Mouse (Mus musculus) forebrain, postnatal 0 days (tissue): ENCODE results near the gene Vcpkmt. TPM values are rescaled to one million over a fixed set of nuclear protein-coding genes. Genes with fewer than 3 reads are reported as not detected.

ENCODE experiments used
- ATAC-seq: fragments of 200-750 bp; cut with Nextera tagmentation; 2 replicates; pipeline ENCODE4 v1.8.0; 2017; ENCODE audit warnings: mild to moderate bottlenecking, moderate library complexity
- DNase-seq: peaks from one replicate; pipeline ENCODE4 v3.0.0-alpha.2; 2015
- H3K27ac ChIP-seq: fragments of 300-500 bp; sonication (generic); 2 replicates; pipeline ENCODE4 v1.5.1; 2014; ENCODE audit warnings: low read depth, mild to moderate bottlenecking, antibody characterized with exemption, low read length, moderate library complexity, mixed read lengths
- H3K27me3 ChIP-seq: fragments of 300-500 bp; sonication (generic); 2 replicates; pipeline ENCODE4 v1.6.1; 2014; ENCODE audit warnings: mild to moderate bottlenecking, low read length, mixed read lengths; ENCODE audit not compliant: insufficient read depth
- H3K36me3 ChIP-seq: fragments of 300-500 bp; sonication (generic); 2 replicates; pipeline ENCODE4 v1.6.1; 2014; ENCODE audit warnings: mild to moderate bottlenecking, moderate library complexity; ENCODE audit not compliant: insufficient read depth
- H3K4me1 ChIP-seq: fragments of 300-500 bp; sonication (generic); 2 replicates; pipeline ENCODE4 v1.6.1; 2014; ENCODE audit warnings: antibody characterized with exemption; ENCODE audit not compliant: insufficient read depth
- H3K4me2 ChIP-seq: fragments of 300-500 bp; sonication (generic); 2 replicates; pipeline ENCODE4 v1.6.1; 2014; ENCODE audit warnings: low read depth, mild to moderate bottlenecking, moderate library complexity
- H3K4me3 ChIP-seq: fragments of 300-500 bp; sonication (generic); 2 replicates; pipeline ENCODE4 v1.5.1; 2014; ENCODE audit warnings: low read depth, low read length, mixed read lengths
- H3K9ac ChIP-seq: fragments of 300-500 bp; sonication (generic); 2 replicates; pipeline ENCODE4 v1.6.1; 2014; ENCODE audit warnings: mild to moderate bottlenecking
- H3K9me3 ChIP-seq: fragments of 300-500 bp; sonication (generic); 2 replicates; pipeline ENCODE4 v1.6.1; 2016; ENCODE audit warnings: low read length
- CTCF ChIP-seq: sonication (generic); IDR thresholded peaks from 2 replicates; pipeline ENCODE4 v1.5.1; 2016; ENCODE audit warnings: antibody characterized with exemption, control low read depth, low read depth
- WGBS: fragments of 180-500 bp; shearing (Covaris S2); extraction: QIAGEN DNeasy Blood & Tissue Kit; methylation state at CpG from one replicate; pipeline ENCODE4 v1.1.7; 2014; 5-methylcytosine and 5-hydroxymethylcytosine counted together
- polyA plus RNA-seq: library from polyadenylated mRNA; unstranded; fragments of >200 nt; fragmentation: Nextera tagmentation; extraction: Ambion mirVana; gene quantifications from 2 replicates; pipeline ENCODE4 v1.2.1, GENCODE M21; 2015
- total RNA-seq: library from RNA; depleted of rRNA; stranded (reverse); fragments of >200 nt; gene quantifications from 2 replicates; pipeline ENCODE4 v1.2.3, GENCODE M21; 2014

The Vcpkmt gene
- total and polyA plus RNA-seq, 2 experiments from 2014 or later = 8.9 to 39.2 TPM

DNA sequence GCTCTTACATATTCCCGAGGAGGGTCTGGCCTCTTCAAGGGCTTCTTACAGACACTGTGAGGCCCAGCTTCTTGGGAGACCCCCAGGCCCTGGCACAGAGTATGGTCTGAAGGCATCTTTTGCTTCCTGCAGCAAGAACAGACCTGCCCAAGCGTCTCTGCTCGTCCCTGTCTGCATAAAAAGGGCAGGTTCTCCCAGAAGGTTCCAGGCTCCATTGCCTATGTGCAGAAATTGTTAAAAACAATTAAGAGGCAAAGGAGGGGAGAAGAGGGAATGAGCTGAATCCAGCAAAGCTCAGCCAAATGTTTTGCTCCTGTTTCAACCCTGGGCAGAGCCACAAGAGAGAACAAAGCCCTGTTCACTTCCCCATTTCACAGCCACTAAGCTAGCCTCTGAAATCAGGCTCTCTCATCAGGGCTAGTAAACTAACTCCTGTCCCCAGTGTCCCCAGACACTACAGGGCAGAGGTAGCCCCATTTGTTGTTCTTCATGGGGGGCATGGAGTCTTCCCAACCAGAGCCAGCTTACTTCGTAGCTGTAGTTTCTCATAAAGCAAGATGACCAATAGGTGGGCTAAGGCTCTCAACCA, 44.4 kb downstream of the Vcpkmt start:
- TF ChIP-seq CTCF = no peak
- Histone ChIP-seq H3K4me2 (no peak overlapping the region), H3K4me3 (no peak overlapping the region), H3K9ac (no peak overlapping the region), H3K27me3 (no peaks in the 10 kb centered on the region), H3K36me3 (no peaks in the 10 kb centered on the region), H3K9me3 (no peaks in the 10 kb centered on the region), H3K27ac (peak overlapping the region; percentile 67; the same call in 1 of the 2 replicates), H3K4me1 (no peaks in the 10 kb centered on the region)
- 71% methylated on average over 4 of the region's 4 CpGs for WGBS
- DNase-seq (no peak), ATAC-seq (no peak)

DNA sequence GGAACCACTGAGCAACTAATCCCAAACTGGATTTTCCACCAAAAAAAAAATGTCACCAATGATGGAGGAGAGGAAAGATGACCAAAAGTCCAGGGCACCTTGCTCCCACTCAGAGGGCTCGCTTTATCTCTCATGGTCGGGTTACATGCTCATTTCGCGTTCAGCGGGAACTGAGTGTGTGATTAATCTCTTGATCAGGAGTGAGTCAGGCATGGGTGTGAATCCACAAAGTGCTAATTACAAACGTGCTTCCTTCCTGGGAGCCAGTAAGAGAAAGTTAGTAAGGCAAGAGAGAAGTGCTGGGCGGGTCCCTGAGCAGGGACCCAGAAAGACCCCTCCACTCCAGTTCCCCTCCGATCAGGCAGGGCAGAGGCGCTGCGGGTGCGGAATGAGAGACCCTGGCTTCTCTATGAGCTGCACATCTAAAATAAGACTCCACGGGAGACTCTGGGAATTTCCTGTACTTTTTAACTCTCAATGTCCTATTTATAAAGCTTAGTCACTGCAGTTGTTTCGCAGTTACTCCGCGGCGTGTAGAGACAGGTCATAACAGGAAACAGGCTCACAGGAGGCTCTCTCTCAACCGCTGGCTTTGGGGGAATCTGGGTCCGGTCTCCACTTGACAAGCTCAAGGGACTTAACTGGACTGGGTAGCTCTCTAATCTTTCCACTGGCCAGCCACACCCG, 45.0 kb downstream of the Vcpkmt start:
- ATAC-seq (no peak), DNase-seq (no peak)
- Histone ChIP-seq H3K9me3 (no peaks in the 10 kb centered on the region), H3K4me2 (no peak overlapping the region), H3K36me3 (no peaks in the 10 kb centered on the region), H3K27me3 (no peaks in the 10 kb centered on the region), H3K9ac (no peak overlapping the region), H3K4me3 (no peak overlapping the region), H3K4me1 (no peaks in the 10 kb centered on the region), H3K27ac (peak overlapping the region; percentile 67; the same call in 1 of the 2 replicates)
- WGBS = 66% methylated on average over 19 of the region's 19 CpGs
- TF ChIP-seq CTCF = no peak

DNA sequence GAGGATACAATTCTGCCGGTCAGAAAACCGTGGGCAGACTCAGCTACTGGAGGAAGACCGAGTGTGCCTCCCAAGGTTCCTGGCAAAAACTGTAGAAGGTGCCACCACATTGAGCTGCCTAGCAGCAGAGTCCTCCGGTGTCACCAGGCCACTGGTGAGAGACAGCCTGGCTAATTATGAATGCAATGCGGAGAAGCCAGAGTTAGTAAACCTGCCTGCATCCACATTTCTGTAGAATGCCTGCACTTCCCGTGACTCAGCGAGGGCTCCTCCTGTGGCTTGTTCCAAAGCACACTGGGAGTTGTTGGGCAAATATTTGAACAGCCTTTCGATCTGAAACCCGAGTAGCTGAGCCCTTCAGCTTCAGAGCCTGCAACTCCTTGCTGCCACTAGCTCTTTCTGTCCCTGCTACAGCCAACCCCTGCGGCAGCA, 45.6 kb downstream of the Vcpkmt start:
- Histone ChIP-seq H3K36me3 (no peaks in the 10 kb centered on the region), H3K9me3 (no peaks in the 10 kb centered on the region), H3K27me3 (no peaks in the 10 kb centered on the region), H3K4me2 (no peak overlapping the region), H3K9ac (no peak overlapping the region), H3K27ac (peak overlapping the region; percentile 40; the same call in 1 of the 2 replicates), H3K4me1 (no peaks in the 10 kb centered on the region), H3K4me3 (no peak overlapping the region)
- DNase-seq (no peak), ATAC-seq (peak; percentile 17; the same call in 1 of the 2 replicates)
- 38% methylated on average over 10 of the region's 10 CpGs for WGBS
- no peak for TF ChIP-seq CTCF

DNA sequence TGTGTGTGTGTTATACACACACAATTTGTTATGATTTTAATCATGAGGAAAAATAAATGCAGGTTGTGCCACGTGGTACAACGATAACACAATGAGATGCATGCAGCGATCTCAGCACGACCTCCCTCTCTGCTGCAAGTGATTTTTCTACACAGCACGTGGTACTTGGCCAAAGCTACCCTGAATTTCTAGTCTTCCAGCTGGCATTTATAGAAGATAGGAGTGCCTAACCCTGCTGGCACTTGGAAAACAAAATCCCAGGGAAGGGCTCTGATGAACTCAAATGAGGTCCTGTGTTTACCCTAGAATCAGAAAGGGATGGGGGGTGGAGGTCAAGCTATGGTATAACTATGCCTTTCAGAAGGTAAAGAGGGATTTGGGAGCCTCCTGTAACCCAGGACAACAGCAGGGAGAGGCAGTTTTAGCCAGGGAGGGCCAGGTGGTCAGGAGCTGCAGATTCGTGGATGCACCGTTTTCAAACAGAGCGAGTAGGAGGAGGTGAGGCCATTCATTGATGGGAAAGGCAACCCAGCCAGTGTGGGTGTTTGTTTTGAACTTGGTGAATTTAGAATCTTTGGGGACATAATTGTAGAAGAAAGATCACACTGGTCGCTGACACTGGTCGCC, 46.1 kb downstream of the Vcpkmt start:
- ATAC-seq (no peak), DNase-seq (no peak)
- WGBS = 56% methylated on average over 10 of the region's 10 CpGs
- H3K4me1 ChIP-seq = no peaks in the 10 kb centered on the region
- H3K27me3 ChIP-seq = no peaks in the 10 kb centered on the region
- H3K36me3 ChIP-seq = no peaks in the 10 kb centered on the region
- no peak overlapping the region for H3K4me3 ChIP-seq
- no peak overlapping the region for H3K4me2 ChIP-seq
- H3K27ac ChIP-seq = no peak overlapping the region
- H3K9me3 ChIP-seq = no peaks in the 10 kb centered on the region
- TF ChIP-seq CTCF = no peak
- H3K9ac ChIP-seq = no peak overlapping the region

DNA sequence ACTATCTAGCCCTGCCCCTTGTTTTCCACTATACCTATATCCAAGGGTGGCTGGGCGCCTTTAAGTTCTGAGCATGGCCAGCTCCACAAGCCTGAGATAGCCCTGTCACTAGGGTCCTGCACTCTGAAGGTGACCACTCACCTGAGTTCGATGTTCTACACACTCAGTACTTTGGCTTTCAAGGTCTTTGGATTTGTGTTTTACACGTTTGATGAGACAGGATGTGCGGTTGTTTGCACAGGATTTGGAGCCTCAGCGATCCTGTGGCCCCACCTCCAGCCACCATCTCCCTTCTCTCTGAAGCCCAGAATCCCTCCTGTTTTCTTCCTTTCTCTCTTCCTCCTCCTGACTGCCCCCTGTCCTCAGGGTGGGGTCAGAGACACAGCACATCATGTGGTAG, 49.6 kb downstream of the Vcpkmt start:
- Histone ChIP-seq H3K9me3 (no peaks in the 10 kb centered on the region), H3K4me3 (no peak overlapping the region), H3K36me3 (no peaks in the 10 kb centered on the region), H3K27ac (no peak overlapping the region), H3K4me2 (no peak overlapping the region), H3K9ac (no peak overlapping the region), H3K4me1 (no peaks in the 10 kb centered on the region), H3K27me3 (no peaks in the 10 kb centered on the region)
- WGBS = 90% methylated on average over 5 of the region's 5 CpGs
- no peak for DNase-seq
- ATAC-seq = no peak
- TF ChIP-seq CTCF = no peak

DNA sequence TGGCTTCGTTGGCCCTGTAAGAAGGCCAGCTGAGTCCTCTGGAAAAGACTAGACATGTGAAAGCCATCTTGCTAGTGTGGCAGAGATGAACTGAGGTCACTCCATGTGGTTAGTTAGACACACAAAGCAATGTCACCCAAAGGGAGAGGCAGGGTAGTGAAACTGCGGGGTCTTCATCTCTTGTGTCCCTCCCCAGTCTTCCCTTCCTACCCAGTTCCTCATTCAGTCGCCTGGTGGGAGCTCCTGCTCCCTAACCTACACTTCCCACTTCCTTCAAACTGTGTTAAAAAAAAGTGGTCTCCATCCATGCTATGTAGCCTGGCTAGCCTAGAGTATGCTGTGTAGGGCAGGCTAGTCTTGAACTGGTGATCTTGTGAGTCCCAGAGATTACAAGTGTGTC, 50.3 kb downstream of the Vcpkmt start:
- no peak for TF ChIP-seq CTCF
- 84% methylated on average over 3 of the region's 3 CpGs for WGBS
- no peak overlapping the region for H3K27ac ChIP-seq
- DNase-seq = no peak
- no peaks in the 10 kb centered on the region for H3K36me3 ChIP-seq
- no peak overlapping the region for H3K4me3 ChIP-seq
- H3K9me3 ChIP-seq = no peaks in the 10 kb centered on the region
- H3K4me2 ChIP-seq = no peak overlapping the region
- no peaks in the 10 kb centered on the region for H3K4me1 ChIP-seq
- H3K27me3 ChIP-seq = no peaks in the 10 kb centered on the region
- no peak for ATAC-seq
- H3K9ac ChIP-seq = no peak overlapping the region

DNA sequence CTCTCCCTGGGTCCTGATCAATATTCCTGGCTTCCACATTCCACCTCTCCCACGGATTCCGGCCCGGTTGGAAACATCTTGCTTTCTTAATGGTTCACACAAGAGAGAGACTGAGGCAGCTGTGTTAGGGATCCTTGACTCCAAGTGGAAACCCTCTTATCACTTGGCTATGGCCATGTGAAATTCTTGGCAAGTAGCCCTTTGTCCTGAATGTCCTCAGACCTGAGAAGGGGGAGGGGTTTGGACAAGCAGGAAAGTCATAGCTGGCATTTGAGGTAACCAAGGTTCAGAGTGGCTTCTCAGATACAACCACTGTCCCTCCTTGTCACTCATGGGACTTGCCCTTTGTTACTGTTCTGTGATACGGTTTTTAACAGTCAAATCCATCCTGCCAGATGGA, 50.7 kb downstream of the Vcpkmt start:
- no peak for TF ChIP-seq CTCF
- no peak for ATAC-seq

More for the DNA sequence above, 50.7 kb downstream of the Vcpkmt start:
- Histone ChIP-seq H3K4me3 (no peak overlapping the region), H3K27me3 (no peaks in the 10 kb centered on the region), H3K27ac (no peak overlapping the region), H3K4me1 (no peaks in the 10 kb centered on the region), H3K36me3 (no peaks in the 10 kb centered on the region), H3K4me2 (no peak overlapping the region), H3K9me3 (no peaks in the 10 kb centered on the region), H3K9ac (no peak overlapping the region)
- WGBS = 97% methylated on average over 4 of the region's 4 CpGs
- DNase-seq = no peak
